1 mouse cellular context compared by ENCODE assay signal in the genomic region with DNA sequence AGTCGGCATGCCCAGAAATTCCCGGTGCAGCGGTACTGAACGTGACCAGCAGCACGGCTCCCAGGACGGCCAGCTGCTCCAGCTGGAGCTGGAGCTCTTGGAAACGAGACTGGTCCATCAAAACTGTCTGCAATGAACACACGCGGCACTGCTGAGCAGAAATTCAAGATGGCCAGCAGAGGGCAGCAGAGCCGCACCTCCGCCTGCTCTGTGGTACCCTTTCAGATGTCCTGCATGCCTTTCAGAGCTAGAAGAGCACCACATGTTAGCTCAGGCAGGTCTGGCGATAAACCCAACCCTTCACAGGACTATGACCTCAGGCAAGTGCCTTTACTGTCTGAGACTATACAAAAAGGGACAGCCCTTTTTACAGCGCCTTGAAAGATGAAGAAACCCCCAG.
TF ChIP-seq lines count a peak whose summit lies in the region.

No protein-coding gene starts in this region.

TF ChIP-seq in CH12.LX, 34 proteins besides CTCF, POLR2A, EP300 and RAD21 (continued from another document):
- TF ChIP-seq ELF1 (IDR thresholded peaks at IDR 0.05; ENCODE audit: low read depth, low read length), result peak; percentile 14; the same call in 1 of the 2 replicates
- TF ChIP-seq MYC (IDR thresholded peaks at IDR 0.05; ENCODE audit: low read depth, low read length), result peak; percentile 89
- TF ChIP-seq NRF1 (IDR thresholded peaks at IDR 0.05; ENCODE audit: low read depth, low read length), result no peak
- TF ChIP-seq IRF4 (IDR thresholded peaks at IDR 0.05; ENCODE audit: low read depth, low read length), result 0 out of 2 replicates have a peak, but pooled peaks have one; percentile 51
- peak; percentile 61; the same call in 1 of the 2 replicates for TF ChIP-seq MXI1 (IDR thresholded peaks at IDR 0.05; ENCODE audit: low read depth, low read length)
- no peak for TF ChIP-seq MAZ (IDR thresholded peaks at IDR 0.05; ENCODE audit: low read depth, low read length)
